Mouse (Mus musculus) thymus, adult 2 months (tissue): ENCODE measurements around the gene Dnm3. TPM values are rescaled to one million over a fixed set of nuclear protein-coding genes. Genes with fewer than 3 reads are reported as not detected.

ENCODE experiments used
- DNase-seq: peaks from one replicate; pipeline ENCODE4 v3.0.0; 2021
- H3K27ac ChIP-seq: fragments of 200-500 bp; 2 replicates; pipeline ENCODE4 v1.5.1; 2012; ENCODE audit warnings: low read length, control low read depth; ENCODE audit not compliant: control insufficient read depth, insufficient read depth
- H3K27me3 ChIP-seq: fragments of 200-500 bp; 2 replicates; pipeline ENCODE4 v1.6.1; 2012; ENCODE audit warnings: mild to moderate bottlenecking, low read length, moderate library complexity, mixed read lengths; ENCODE audit not compliant: control insufficient read depth, insufficient read depth
- H3K36me3 ChIP-seq: fragments of 200-500 bp; 2 replicates; pipeline ENCODE4 v1.6.1; 2012; ENCODE audit warnings: mild to moderate bottlenecking, low read length, moderate library complexity; ENCODE audit not compliant: control insufficient read depth, insufficient read depth
- H3K4me1 ChIP-seq: fragments of 200-500 bp; replicated peaks from 2 replicates; pipeline ENCODE4 v1.6.1; 2012; ENCODE audit warnings: low read length; ENCODE audit not compliant: control insufficient read depth, insufficient read depth
- H3K4me3 ChIP-seq: fragments of 200-500 bp; 2 replicates; pipeline ENCODE4 v1.5.1; 2012; ENCODE audit warnings: mild to moderate bottlenecking, low read length, control low read depth, moderate library complexity; ENCODE audit not compliant: control insufficient read depth, insufficient read depth
- CTCF ChIP-seq: fragments of 200-500 bp; IDR thresholded peaks from 2 replicates; pipeline ENCODE4 v1.5.1; 2012; ENCODE audit warnings: mild to moderate bottlenecking, control low read depth, low read length, moderate library complexity, borderline replicate concordance; ENCODE audit not compliant: control insufficient read depth, poor library complexity, insufficient read depth; ENCODE audit errors: extremely low read depth
- POLR2A ChIP-seq: fragments of 200-500 bp; IDR thresholded peaks from 2 replicates; pipeline ENCODE4 v1.6.1; 2012; ENCODE audit warnings: mild to moderate bottlenecking, low read length, control low read depth, moderate library complexity; ENCODE audit not compliant: control insufficient read depth, poor library complexity, insufficient read depth; ENCODE audit errors: extremely low read depth
- WGBS: fragments of 180-500 bp; shearing (Covaris S2); methylation state at CpG from one replicate; pipeline ENCODE4 v1.1.7; 2018; 5-methylcytosine and 5-hydroxymethylcytosine counted together
- polyA plus RNA-seq: library from polyadenylated mRNA; depleted of rRNA; stranded (reverse); fragments of >200 nt; gene quantifications from 2 replicates; pipeline ENCODE4 v1.2.3, GENCODE M21; 2012

Gene Dnm3
- polyA plus RNA-seq, 1 experiment: 1.1 TPM

- H3K4me1 ChIP-seq: no peaks in the 10 kb centered on the region
- no peaks in the 10 kb centered on the region for H3K27me3 ChIP-seq
- no peak overlapping the region for H3K4me3 ChIP-seq
- no peak for DNase-seq
- TF ChIP-seq POLR2A (no peak), CTCF (no peak)
- H3K36me3 ChIP-seq: no peaks in the 10 kb centered on the region
- H3K27ac ChIP-seq: no peak overlapping the region
These were observed 38.3 kb downstream of the Dnm3 start for GRCm38 (mm10) chr1:162439576-162439975.

GRCm38 (mm10) chr1:162436672-162437071, 41.2 kb downstream of the Dnm3 start:
- Histone ChIP-seq H3K27me3 (no peaks in the 10 kb centered on the region), H3K4me1 (no peaks in the 10 kb centered on the region), H3K27ac (no peak overlapping the region), H3K4me3 (no peak overlapping the region), H3K36me3 (no peaks in the 10 kb centered on the region)
- TF ChIP-seq POLR2A (no peak), CTCF (no peak)
- 89% methylated on average over 3 of the region's 3 CpGs for WGBS
- no peak for DNase-seq

GRCm38 (mm10) chr1:162428904-162429303, 48.9 kb downstream of the Dnm3 start:
- H3K4me3 ChIP-seq: no peak overlapping the region
- TF ChIP-seq CTCF (no peak), POLR2A (no peak)
- no peak overlapping the region for H3K27ac ChIP-seq
- H3K4me1 ChIP-seq: no peaks in the 10 kb centered on the region
- no peaks in the 10 kb centered on the region for H3K36me3 ChIP-seq
- WGBS: 23% methylated on average over 2 of the region's 2 CpGs
- H3K27me3 ChIP-seq: no peaks in the 10 kb centered on the region
- DNase-seq: no peak

GRCm38 (mm10) chr1:162425930-162426478, 51.8 kb downstream of the Dnm3 start:
- Histone ChIP-seq H3K36me3 (no peaks in the 10 kb centered on the region), H3K4me1 (no peaks in the 10 kb centered on the region), H3K27ac (no peak overlapping the region), H3K27me3 (no peaks in the 10 kb centered on the region), H3K4me3 (no peak overlapping the region)
- WGBS: 86% methylated on average over 15 of the region's 15 CpGs
- TF ChIP-seq CTCF: no peak
- no peak for TF ChIP-seq POLR2A
- DNase-seq: no peak

- no peaks in the 10 kb centered on the region for H3K4me1 ChIP-seq
- H3K36me3 ChIP-seq: no peaks in the 10 kb centered on the region
- no peak overlapping the region for H3K27ac ChIP-seq
- DNase-seq: no peak
- H3K27me3 ChIP-seq: no peaks in the 10 kb centered on the region
- 88% methylated on average over 6 of the region's 6 CpGs for WGBS
- no peak for TF ChIP-seq POLR2A
- TF ChIP-seq CTCF: no peak
- no peak overlapping the region for H3K4me3 ChIP-seq
These were observed 55.0 kb downstream of the Dnm3 start for GRCm38 (mm10) chr1:162422826-162423225.

GRCm38 (mm10) chr1:162413791-162414190, 64.0 kb downstream of the Dnm3 start:
- Histone ChIP-seq H3K27me3 (no peaks in the 10 kb centered on the region), H3K27ac (no peak overlapping the region), H3K4me1 (no peaks in the 10 kb centered on the region), H3K36me3 (no peaks in the 10 kb centered on the region), H3K4me3 (no peak overlapping the region)
- DNase-seq: no peak
- WGBS: 0% methylated on average over 1 of the region's 1 CpGs
- no peak for TF ChIP-seq POLR2A
- TF ChIP-seq CTCF: no peak
